Mouse (Mus musculus): Measurements from ENCODE around the gene Gm19426. TPM values are rescaled to one million over a fixed set of nuclear protein-coding genes. Genes with fewer than 3 reads are reported as not detected.
A peak's percentile ranks its signal among the peaks of the same experiment; 100 is the strongest.

Gm19426 gene
- polyA plus RNA-seq, 1 experiment from 2014 or later, result 7.1 TPM

GRCm38 (mm10) chr2:84723856-84724255 lies 19.6 kb downstream of the Gm19426 start:
- WGBS, result 96% methylated on average over 14 of the region's 14 CpGs
- H3K9me3 ChIP-seq (ENCODE audit: control insufficient read depth, low read length), result no peaks in the 10 kb centered on the region
- no peak overlapping the region for H3K4me3 ChIP-seq (ENCODE audit: low read depth, low read length)
- peaks cover 3% of the 10 kb centered on the region for H3K36me3 ChIP-seq (ENCODE audit: control insufficient read depth, insufficient read depth, low read length)
- H3K27me3 ChIP-seq (ENCODE audit: control insufficient read depth, insufficient read depth, low read length), result no peaks in the 10 kb centered on the region
- H3K4me2 ChIP-seq (replicated peaks; ENCODE audit: low read depth, low read length), result no peak overlapping the region
- H3K9ac ChIP-seq (ENCODE audit: low read depth, low read length), result no peak overlapping the region
- H3K27ac ChIP-seq (ENCODE audit: low read depth, low read length), result no peak overlapping the region
- DNase-seq (ENCODE audit: low spot score) (no peak), ATAC-seq (ENCODE audit: low FRiP score) (no peak)
- no peaks in the 10 kb centered on the region for H3K4me1 ChIP-seq (replicated peaks; ENCODE audit: control insufficient read depth, insufficient read depth, low read length)

GRCm38 (mm10) chr2:84721182-84721581 lies 22.3 kb downstream of the Gm19426 start:
- Histone ChIP-seq H3K36me3 (ENCODE audit: control insufficient read depth, insufficient read depth, low read length) (peaks cover 3% of the 10 kb centered on the region), H3K9ac (ENCODE audit: low read depth, low read length) (no peak overlapping the region), H3K4me1 (replicated peaks; ENCODE audit: control insufficient read depth, insufficient read depth, low read length) (no peaks in the 10 kb centered on the region), H3K27ac (ENCODE audit: low read depth, low read length) (no peak overlapping the region), H3K27me3 (ENCODE audit: control insufficient read depth, insufficient read depth, low read length) (no peaks in the 10 kb centered on the region), H3K4me2 (replicated peaks; ENCODE audit: low read depth, low read length) (no peak overlapping the region), H3K9me3 (ENCODE audit: control insufficient read depth, low read length) (no peaks in the 10 kb centered on the region), H3K4me3 (ENCODE audit: low read depth, low read length) (no peak overlapping the region)
- DNase-seq (ENCODE audit: low spot score), result no peak
- 82% methylated on average over 3 of the region's 3 CpGs for WGBS
- 0 out of 2 replicates have a peak, but pooled peaks have one; percentile 18 for ATAC-seq (ENCODE audit: low FRiP score)

DNA sequence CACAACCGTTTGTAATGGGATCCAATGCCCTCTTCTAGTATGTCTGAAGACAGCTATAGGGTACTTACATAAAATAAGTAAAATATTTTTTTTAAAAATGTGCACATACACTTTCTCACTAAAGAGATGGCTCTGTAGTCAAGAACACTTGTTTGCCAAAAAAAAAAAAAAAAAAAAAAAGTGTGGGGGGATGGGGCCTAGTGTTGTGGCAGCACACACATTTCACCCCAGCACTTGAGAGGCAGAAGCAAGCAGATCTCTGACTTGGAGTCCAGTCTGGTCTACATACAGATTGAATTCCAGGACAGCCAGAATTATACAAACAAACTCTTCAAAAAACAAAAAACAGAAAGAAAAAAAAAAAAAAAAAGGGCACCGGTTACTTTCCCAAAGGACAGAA lies 22.7 kb downstream of the Gm19426 start:
- no peaks in the 10 kb centered on the region for H3K27me3 ChIP-seq (ENCODE audit: control insufficient read depth, insufficient read depth, low read length)
- no peak overlapping the region for H3K27ac ChIP-seq (ENCODE audit: low read depth, low read length)
- WGBS, result 95% methylated on average over 2 of the region's 2 CpGs
- H3K4me2 ChIP-seq (replicated peaks; ENCODE audit: low read depth, low read length), result no peak overlapping the region
- ATAC-seq (ENCODE audit: low FRiP score) (no peak), DNase-seq (ENCODE audit: low spot score) (no peak)
- H3K4me1 ChIP-seq (replicated peaks; ENCODE audit: control insufficient read depth, insufficient read depth, low read length), result no peaks in the 10 kb centered on the region
- H3K9ac ChIP-seq (ENCODE audit: low read depth, low read length), result no peak overlapping the region
- no peak overlapping the region for H3K4me3 ChIP-seq (ENCODE audit: low read depth, low read length)
- no peaks in the 10 kb centered on the region for H3K9me3 ChIP-seq (ENCODE audit: control insufficient read depth, low read length)
- H3K36me3 ChIP-seq (ENCODE audit: control insufficient read depth, insufficient read depth, low read length), result peaks cover 3% of the 10 kb centered on the region

DNA sequence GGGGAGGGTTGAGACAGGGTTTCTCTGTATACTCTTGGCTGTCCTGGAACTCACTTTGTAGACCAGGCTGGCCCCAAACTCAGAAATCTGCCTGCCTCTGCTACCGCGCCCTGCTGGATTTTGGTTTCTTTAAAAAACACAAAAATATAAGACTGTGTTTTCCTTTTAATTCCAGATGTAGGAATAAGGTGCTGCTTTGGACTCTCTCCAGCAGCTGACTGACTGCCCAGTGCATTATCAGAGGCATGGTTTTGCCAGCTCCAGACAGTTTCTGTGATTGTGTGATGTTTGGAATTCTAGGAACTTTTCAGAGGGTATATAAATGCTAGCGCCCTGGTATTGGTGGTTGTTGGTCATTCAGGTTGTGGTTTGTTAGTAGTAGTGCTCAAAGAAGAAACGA lies 26.1 kb downstream of the Gm19426 start:
- H3K27me3 ChIP-seq (ENCODE audit: control insufficient read depth, insufficient read depth, low read length), result no peaks in the 10 kb centered on the region
- H3K36me3 ChIP-seq (ENCODE audit: control insufficient read depth, insufficient read depth, low read length), result no peaks in the 10 kb centered on the region
- H3K4me1 ChIP-seq (replicated peaks; ENCODE audit: control insufficient read depth, insufficient read depth, low read length), result no peaks in the 10 kb centered on the region
- no peak overlapping the region for H3K9ac ChIP-seq (ENCODE audit: low read depth, low read length)
- H3K4me3 ChIP-seq (ENCODE audit: low read depth, low read length), result no peak overlapping the region
- ATAC-seq (ENCODE audit: low FRiP score) (no peak), DNase-seq (ENCODE audit: low spot score) (no peak)
- H3K4me2 ChIP-seq (replicated peaks; ENCODE audit: low read depth, low read length), result no peak overlapping the region
- no peaks in the 10 kb centered on the region for H3K9me3 ChIP-seq (ENCODE audit: control insufficient read depth, low read length)
- H3K27ac ChIP-seq (ENCODE audit: low read depth, low read length), result no peak overlapping the region
- 94% methylated on average over 4 of the region's 4 CpGs for WGBS

- H3K27ac ChIP-seq (ENCODE audit: low read depth, low read length), result peak overlapping the region; percentile 97; the same call in 1 of the 2 replicates
- no peaks in the 10 kb centered on the region for H3K4me1 ChIP-seq (replicated peaks; ENCODE audit: control insufficient read depth, insufficient read depth, low read length)
- H3K4me3 ChIP-seq (ENCODE audit: low read depth, low read length), result peak overlapping the region; percentile 86
- H3K4me2 ChIP-seq (replicated peaks; ENCODE audit: low read depth, low read length), result peak overlapping the region; percentile 76
- no peaks in the 10 kb centered on the region for H3K27me3 ChIP-seq (ENCODE audit: control insufficient read depth, insufficient read depth, low read length)
- no peaks in the 10 kb centered on the region for H3K36me3 ChIP-seq (ENCODE audit: control insufficient read depth, insufficient read depth, low read length)
- peak; percentile 8 for DNase-seq (ENCODE audit: low spot score)
- H3K9me3 ChIP-seq (ENCODE audit: control insufficient read depth, low read length), result no peaks in the 10 kb centered on the region
- no peak for ATAC-seq (ENCODE audit: low FRiP score)
- peak overlapping the region; percentile 71 for H3K9ac ChIP-seq (ENCODE audit: low read depth, low read length)
- WGBS, result 39% methylated on average over 9 of the region's 9 CpGs
Observed at GRCm38 (mm10) chr2:84716423-84717355, 26.8 kb downstream of the Gm19426 start.

- ATAC-seq (ENCODE audit: low FRiP score), result peak; percentile 95
- no peak for DNase-seq (ENCODE audit: low spot score)
- Histone ChIP-seq H3K4me3 (ENCODE audit: low read depth, low read length) (peak overlapping the region; percentile 86), H3K4me1 (replicated peaks; ENCODE audit: control insufficient read depth, insufficient read depth, low read length) (no peaks in the 10 kb centered on the region), H3K9ac (ENCODE audit: low read depth, low read length) (peak overlapping the region; percentile 83), H3K27me3 (ENCODE audit: control insufficient read depth, insufficient read depth, low read length) (no peaks in the 10 kb centered on the region), H3K27ac (ENCODE audit: low read depth, low read length) (peak overlapping the region; percentile 97), H3K9me3 (ENCODE audit: control insufficient read depth, low read length) (no peaks in the 10 kb centered on the region), H3K4me2 (replicated peaks; ENCODE audit: low read depth, low read length) (peak overlapping the region; percentile 76), H3K36me3 (ENCODE audit: control insufficient read depth, insufficient read depth, low read length) (0 out of 2 replicates have a peak, but pooled peaks cover under 1% of the 10 kb centered on the region)
- WGBS, result under 1% methylated on average over 33 of the region's 33 CpGs
Observed at GRCm38 (mm10) chr2:84715562-84716361, 27.7 kb downstream of the Gm19426 start.

GRCm38 (mm10) chr2:84714811-84715561 lies 28.5 kb downstream of the Gm19426 start, which contains the start of gene Zdhhc5:
Gene Zdhhc5, minus strand, starts transcription at chr2:84715180.
- Histone ChIP-seq H3K27me3 (ENCODE audit: control insufficient read depth, insufficient read depth, low read length) (no peaks in the 10 kb centered on the region), H3K9me3 (ENCODE audit: control insufficient read depth, low read length) (no peaks in the 10 kb centered on the region), H3K4me1 (replicated peaks; ENCODE audit: control insufficient read depth, insufficient read depth, low read length) (no peaks in the 10 kb centered on the region), H3K4me3 (ENCODE audit: low read depth, low read length) (peak within 1 kb of the TSS; percentile 86), H3K4me2 (replicated peaks; ENCODE audit: low read depth, low read length) (peak within 1 kb of the TSS; percentile 76), H3K9ac (ENCODE audit: low read depth, low read length) (peak within 1 kb of the TSS; percentile 83), H3K36me3 (ENCODE audit: control insufficient read depth, insufficient read depth, low read length) (0 out of 2 replicates have a peak, but pooled peaks cover 3% of the 10 kb centered on the region), H3K27ac (ENCODE audit: low read depth, low read length) (peak within 1 kb of the TSS; percentile 97)
- under 1% methylated on average over 75 of the region's 107 CpGs for WGBS
- ATAC-seq (ENCODE audit: low FRiP score) (peak; percentile 98), DNase-seq (ENCODE audit: low spot score) (peak; percentile 100)

GRCm38 (mm10) chr2:84714422-84714810 lies 29.0 kb downstream of the Gm19426 start:
- Histone ChIP-seq H3K9ac (ENCODE audit: low read depth, low read length) (peak overlapping the region; percentile 83), H3K27ac (ENCODE audit: low read depth, low read length) (peak overlapping the region; percentile 97), H3K27me3 (ENCODE audit: control insufficient read depth, insufficient read depth, low read length) (no peaks in the 10 kb centered on the region), H3K36me3 (ENCODE audit: control insufficient read depth, insufficient read depth, low read length) (0 out of 2 replicates have a peak, but pooled peaks cover 6% of the 10 kb centered on the region), H3K4me3 (ENCODE audit: low read depth, low read length) (peak overlapping the region; percentile 86), H3K9me3 (ENCODE audit: control insufficient read depth, low read length) (no peaks in the 10 kb centered on the region), H3K4me2 (replicated peaks; ENCODE audit: low read depth, low read length) (peak overlapping the region; percentile 76), H3K4me1 (replicated peaks; ENCODE audit: control insufficient read depth, insufficient read depth, low read length) (no peaks in the 10 kb centered on the region)
- ATAC-seq (ENCODE audit: low FRiP score) (peak; percentile 38), DNase-seq (ENCODE audit: low spot score) (no peak)
- under 1% methylated on average over 26 of the region's 26 CpGs for WGBS
